Mouse (Mus musculus): ENCODE results near the gene Rapsn.
A peak's percentile ranks its signal among the peaks of the same experiment; 100 is the strongest.

Gene Rapsn

GRCm38 (mm10) chr2:91053181-91053933 is 17.9 kb downstream of the Rapsn start:
- no peak for DNase-seq (ENCODE audit: low spot score)

DNA sequence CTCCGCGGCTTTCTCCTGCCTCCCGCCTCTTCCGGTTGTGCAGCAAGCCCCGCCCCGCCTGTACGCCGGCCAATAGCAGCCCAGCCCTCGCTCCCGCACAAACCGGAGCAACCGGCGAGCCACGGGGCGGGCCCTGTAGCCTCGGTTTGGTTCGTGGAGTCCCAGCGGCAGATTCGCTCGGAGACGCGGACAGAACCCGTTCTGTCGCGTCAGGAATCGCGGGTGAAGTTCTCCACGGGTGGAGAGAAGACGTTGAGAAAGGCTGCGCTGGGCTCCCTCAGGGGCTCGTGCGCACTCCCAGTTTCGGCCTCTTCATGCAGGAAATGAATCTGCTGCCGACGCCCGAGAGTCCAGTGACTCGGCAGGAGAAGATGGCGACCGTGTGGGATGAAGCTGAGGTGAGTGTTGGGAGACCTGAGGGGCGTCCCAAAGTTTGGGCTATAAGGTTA is 18.5 kb downstream of the Rapsn start, which contains the start of gene Psmc3:
Psmc3 (plus strand) TSS at position 76 of the 449 bp plus-strand sequence.
- peak; percentile 89 for DNase-seq (ENCODE audit: low spot score)

DNA sequence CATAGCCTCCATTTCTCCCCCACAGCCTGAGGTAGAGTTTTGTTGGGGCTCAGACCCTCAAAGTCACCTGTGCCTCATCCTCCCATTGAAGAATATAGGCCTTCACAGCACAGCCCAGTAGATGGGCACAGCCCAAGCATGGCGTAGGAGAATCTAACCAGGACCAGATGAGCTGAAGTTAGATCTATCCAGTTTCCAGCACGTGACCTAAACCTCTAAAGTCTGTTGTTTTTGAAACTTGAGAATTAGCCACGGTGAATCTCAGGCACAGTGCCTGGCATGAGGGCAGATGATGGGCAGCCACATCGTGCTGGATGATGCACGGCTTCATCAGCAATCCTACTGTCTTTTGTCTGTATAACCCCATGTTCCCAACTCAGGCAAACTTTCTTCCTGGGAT is 23.0 kb downstream of the Rapsn start:
- no peak for DNase-seq (ENCODE audit: low spot score)

GRCm38 (mm10) chr2:91059376-91059775 is 24.0 kb downstream of the Rapsn start:
- no peak for DNase-seq (ENCODE audit: low spot score)

GRCm38 (mm10) chr2:91060544-91061355 is 25.3 kb downstream of the Rapsn start:
- DNase-seq (ENCODE audit: low spot score), result no peak

DNA sequence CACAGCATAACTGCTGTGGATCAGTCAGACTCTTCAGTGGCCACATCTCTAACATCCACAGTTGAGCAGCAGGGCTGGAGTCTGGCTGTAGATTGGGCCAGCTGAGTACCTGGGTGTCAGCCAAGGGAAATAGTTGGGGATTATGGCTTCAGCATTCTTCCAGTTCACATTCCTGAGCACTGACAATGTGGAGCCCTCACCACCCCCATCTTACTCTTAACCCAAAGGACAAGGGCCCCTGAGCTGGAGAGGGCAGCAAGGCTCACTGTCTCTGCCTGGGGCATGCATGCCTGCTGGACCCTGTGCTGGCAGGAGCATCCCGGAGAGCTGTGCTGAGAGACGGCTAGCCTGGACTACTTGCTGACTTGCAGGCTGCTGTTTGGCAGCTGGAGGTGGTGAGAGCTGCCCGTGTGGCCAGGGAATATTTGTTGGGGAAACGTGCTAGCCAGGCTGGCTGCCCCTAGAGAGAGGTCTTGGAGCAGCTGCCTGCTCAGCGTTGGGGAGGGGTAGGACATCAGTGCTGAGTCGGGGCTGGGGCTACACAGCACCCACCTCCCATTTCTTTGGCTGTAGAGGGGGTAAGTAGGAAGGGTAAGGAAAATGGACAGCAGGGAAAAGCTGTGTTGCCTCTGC is 26.5 kb downstream of the Rapsn start:
- no peak for DNase-seq (ENCODE audit: low spot score)

GRCm38 (mm10) chr2:91062779-91063606 is 27.6 kb downstream of the Rapsn start:
- no peak for DNase-seq (ENCODE audit: low spot score)

DNA sequence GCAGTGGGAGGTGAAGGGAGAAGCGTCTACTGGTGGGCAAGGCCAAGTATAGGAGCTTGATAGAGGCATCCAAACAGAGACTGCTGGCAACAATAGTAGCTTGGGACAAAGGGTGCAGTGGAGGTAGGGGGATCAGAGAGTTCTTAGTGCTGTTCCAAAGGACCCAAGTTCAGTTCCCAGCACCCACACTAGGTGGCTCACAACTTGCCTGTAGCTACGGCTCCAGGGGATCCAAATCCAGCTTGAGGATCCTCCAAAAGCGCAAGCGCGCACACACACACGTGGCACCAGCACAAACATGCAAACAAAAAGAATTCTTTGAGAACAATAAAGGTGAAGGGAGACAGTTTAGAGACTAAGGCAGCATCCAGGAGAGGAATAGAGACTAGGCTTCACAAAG is 28.8 kb downstream of the Rapsn start:
- no peak for DNase-seq (ENCODE audit: low spot score)

DNA sequence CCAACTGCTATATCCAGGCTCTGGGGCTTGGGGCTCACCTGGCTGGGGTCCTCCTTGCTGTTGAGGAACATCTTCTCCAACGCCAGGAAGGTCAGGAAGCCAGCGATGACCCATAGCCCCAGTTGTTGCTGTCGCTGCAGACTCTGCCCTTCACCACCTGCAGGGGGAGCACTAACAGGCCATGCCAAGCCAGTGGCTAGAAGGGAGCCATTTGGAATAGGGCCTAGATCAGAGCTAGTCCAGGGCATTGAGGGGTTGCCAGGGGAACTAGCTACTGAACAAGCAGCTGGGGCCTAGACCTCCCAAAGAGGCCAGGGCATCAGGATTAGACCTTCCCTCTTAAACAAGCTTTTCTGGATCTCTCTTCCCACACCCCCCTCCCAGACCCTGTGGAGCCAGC is 30.1 kb downstream of the Rapsn start:
- no peak for DNase-seq (ENCODE audit: low spot score)

- no peak for DNase-seq (ENCODE audit: low spot score)
These were observed 31.0 kb downstream of the Rapsn start for GRCm38 (mm10) chr2:91066455-91066854.

GRCm38 (mm10) chr2:91068162-91068871 is 32.9 kb downstream of the Rapsn start:
- DNase-seq (ENCODE audit: low spot score), result no peak

- no peak for DNase-seq (ENCODE audit: low spot score)
These were observed 33.4 kb downstream of the Rapsn start for GRCm38 (mm10) chr2:91068872-91069165.

DNA sequence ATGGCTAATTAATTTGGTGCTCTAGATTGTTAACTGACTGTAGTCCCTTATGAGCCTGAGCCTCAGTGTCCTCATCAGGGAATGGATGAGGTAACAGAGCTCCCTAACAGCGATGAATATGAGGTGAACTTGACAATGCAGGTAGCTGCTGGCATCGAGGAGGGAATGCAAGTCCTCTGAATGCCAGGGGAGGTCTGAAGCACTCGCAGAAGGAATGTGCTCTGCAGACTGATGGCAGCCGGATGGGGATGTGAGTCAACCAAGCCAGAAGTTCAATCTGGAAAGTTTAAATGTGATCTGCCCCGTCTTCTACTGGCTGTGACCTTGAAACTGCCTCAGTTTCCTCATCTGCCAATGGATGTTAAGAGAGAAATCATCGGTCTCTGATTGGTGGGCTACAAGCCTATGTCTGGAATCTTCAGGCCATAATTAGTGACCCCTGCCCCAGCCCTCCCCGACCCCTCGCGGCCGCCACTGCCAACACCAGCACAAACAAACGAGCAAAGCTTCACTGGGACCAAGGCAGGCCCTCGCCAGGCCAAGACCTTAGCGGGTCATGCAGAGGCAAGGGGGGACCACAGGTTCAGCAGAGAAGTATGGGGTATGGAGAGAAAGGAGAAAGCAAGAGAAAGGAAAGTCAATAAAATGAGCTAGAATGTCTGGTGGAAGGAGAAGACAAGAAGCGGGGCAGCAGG is 34.0 kb downstream of the Rapsn start:
- DNase-seq (ENCODE audit: low spot score), result no peak

- DNase-seq (ENCODE audit: low spot score), result peak; percentile 93
These were observed 34.8 kb downstream of the Rapsn start, which contains the start of gene Slc39a13 for GRCm38 (mm10) chr2:91070076-91070800. Gene Slc39a13, minus strand, starts transcription at chr2:91070417.

DNA sequence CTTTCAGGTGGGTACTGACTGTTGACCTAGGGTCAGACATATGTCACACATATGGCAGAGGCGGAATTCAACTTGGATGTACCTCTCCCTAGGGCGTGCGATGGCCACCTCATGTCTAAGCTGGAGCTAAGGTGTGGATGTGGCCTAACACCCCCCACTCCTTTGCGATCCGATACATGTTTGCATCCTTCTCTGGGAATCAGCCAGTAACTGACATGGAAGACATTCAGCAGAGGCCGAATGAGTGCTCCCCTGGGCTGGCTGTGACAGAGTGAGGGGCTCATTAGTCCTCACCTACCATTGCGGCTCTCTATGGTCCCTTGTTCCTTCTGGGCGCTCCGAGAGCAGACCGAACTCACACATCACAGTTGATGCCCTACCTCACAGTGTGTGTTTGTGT is 35.6 kb downstream of the Rapsn start:
- no peak for DNase-seq (ENCODE audit: low spot score)

- DNase-seq (ENCODE audit: low spot score), result no peak
These were observed 36.7 kb downstream of the Rapsn start for GRCm38 (mm10) chr2:91072092-91072491.

DNA sequence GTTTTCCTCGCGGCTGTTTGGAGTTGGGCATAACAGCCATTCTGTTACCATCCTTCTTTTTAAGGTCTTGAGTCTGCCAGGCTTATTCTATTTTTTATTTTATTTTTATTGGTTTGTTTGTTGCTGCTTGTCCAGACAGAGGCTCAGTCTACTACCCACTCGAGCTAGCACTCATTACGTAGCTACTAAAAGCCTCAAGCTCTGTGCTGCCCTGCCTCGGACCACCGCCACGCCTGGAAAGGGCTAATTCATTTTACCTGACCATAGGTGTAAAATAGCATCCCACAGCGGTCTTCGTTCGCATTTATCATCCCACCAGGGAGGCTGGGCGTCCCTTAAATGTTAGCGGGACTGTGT is 42.5 kb downstream of the Rapsn start:
- no peak for DNase-seq (ENCODE audit: low spot score)

DNA sequence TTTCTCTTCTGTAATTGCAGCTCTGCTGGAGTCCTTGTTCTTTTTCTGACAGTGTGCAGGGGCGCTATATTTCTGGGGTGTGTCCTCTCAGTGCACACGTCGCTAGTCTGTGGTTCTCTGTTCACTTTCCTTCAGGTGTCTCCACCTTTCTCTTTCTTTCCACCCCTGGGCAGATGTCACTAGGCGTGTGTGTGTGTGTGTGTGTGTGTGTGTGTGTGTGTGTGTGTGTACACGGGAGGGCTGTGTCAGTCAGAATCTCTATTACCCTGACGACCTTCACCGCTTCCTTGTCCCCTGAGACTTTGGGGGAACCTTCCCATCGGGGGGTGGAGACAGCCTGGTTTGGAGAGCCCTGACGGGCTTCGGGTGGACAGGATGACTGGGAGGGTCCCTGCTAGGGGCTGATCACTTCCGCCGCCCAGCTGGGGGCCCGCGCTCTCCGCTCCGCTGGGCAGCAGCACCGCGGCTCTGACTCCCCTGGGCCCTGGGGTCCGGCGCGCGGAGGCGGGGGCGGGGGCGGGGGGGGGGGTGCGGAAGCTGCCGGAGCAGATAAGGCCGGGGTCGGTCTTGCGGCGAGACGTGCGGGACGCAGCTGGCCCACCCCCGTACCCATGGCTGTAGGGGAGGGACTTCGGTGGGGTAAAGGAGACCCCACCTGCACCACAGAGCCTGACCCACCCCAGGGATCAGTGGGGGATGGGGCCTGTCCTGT is 43.0 kb downstream of the Rapsn start:
- no peak for DNase-seq (ENCODE audit: low spot score)

DNA sequence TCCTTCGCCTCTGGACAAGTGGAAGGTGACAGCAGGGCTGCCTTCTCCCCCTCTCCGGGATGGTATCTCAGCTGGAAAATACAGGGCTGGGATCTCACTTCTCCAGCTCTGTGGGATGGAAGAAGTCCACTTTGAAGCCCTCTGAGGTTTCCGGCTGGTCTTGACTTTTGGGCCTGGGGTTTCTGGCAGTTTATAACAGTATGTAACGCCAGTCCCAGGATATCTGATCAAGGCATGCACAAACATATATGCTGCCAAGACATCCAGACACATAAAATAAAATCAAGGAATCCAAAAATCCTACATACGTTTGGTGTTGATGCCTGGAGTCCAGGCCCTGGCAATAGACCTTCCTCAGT is 43.6 kb downstream of the Rapsn start:
- no peak for DNase-seq (ENCODE audit: low spot score)
